Mouse (Mus musculus): Measurements from ENCODE around the gene Gsk3a. TPM values are rescaled to one million over a fixed set of nuclear protein-coding genes. Genes with fewer than 3 reads are reported as not detected.

The Gsk3a gene
- polyA plus RNA-seq, 1 experiment from 2014 or later: 11.9 TPM

DNA sequence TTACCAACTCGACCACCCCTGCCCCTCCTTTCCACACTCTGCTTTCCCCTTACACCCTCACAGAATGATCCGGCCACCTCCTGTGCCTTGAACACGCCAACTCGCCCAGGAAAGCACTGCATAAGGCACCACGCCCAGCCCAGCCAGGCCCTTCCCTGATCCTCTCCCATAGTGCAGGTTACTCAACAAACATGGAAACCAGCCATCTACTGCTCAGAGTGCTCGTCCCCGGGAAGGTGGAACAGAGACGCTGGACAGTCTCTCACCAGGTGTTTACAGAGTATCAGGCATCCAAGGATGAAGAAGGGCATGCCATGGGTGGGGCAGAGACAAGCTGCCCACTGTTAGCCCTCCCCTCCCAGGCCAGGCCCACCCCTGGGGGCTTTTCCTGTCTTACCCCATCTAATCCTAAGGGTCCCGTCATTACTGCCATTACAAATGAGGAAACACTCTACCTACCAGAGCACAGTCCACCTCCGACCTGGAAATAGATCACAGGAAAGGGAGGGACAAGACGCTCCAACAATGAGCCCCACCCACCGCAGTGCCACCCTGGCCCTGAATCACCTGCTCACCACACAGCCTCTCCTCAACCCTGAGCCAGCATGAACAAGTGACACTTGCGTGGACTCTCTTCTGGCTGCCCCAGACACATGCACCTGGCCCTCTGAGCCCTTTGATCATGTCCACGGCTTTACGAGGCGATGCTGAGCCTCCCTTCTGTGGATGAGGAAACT lies 31.4 kb downstream of the Gsk3a start:
- WGBS: 86% methylated on average over 16 of the region's 16 CpGs
- Histone ChIP-seq H3K9ac (no peak overlapping the region), H3K36me3 (peaks cover 84% of the 10 kb centered on the region), H3K4me2 (replicated peaks) (no peak overlapping the region), H3K4me1 (no peaks in the 10 kb centered on the region), H3K27me3 (no peaks in the 10 kb centered on the region), H3K9me3 (no peaks in the 10 kb centered on the region), H3K27ac (no peak overlapping the region), H3K4me3 (no peak overlapping the region)
- no peak for ATAC-seq (ENCODE audit: low FRiP score, low read depth)

- Histone ChIP-seq H3K9ac (no peak overlapping the region), H3K4me3 (no peak overlapping the region), H3K4me2 (replicated peaks) (no peak overlapping the region), H3K27me3 (no peaks in the 10 kb centered on the region), H3K27ac (no peak overlapping the region), H3K9me3 (no peaks in the 10 kb centered on the region), H3K36me3 (peaks cover 80% of the 10 kb centered on the region), H3K4me1 (no peaks in the 10 kb centered on the region)
- ATAC-seq (ENCODE audit: low FRiP score, low read depth): no peak
- WGBS: 85% methylated on average over 16 of the region's 16 CpGs
These were observed 32.1 kb downstream of the Gsk3a start for GRCm38 (mm10) chr7:25205355-25206093.

DNA sequence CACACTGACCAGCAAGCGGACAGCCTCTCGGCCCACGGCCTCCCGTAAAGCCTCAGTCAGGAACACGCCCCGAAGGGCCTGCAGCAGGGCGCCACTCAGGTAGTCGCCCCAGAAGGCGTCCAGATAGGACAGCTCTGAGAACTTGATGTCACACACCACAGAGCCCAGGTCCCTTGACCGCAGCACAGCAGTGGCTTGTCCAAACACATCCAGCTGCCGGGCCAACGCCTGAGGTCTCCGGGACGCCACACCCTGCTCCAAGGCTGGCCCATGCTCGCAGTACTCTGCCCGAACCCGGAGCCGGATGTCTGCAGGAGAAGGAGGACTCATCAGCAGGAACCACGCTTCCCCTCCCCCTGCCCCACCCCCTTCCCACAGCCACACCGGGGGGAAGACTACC lies 34.0 kb downstream of the Gsk3a start:
- peaks cover 61% of the 10 kb centered on the region for H3K36me3 ChIP-seq

GRCm38 (mm10) chr7:25197384-25198018 lies 40.1 kb downstream of the Gsk3a start:
- H3K4me1 ChIP-seq: no peaks in the 10 kb centered on the region
- no peak overlapping the region for H3K9ac ChIP-seq
- H3K27me3 ChIP-seq: no peaks in the 10 kb centered on the region
- H3K4me3 ChIP-seq: no peak overlapping the region
- no peaks in the 10 kb centered on the region for H3K9me3 ChIP-seq
- no peak for ATAC-seq (ENCODE audit: low FRiP score, low read depth)
- 70% methylated on average over 10 of the region's 10 CpGs for WGBS
- H3K4me2 ChIP-seq (replicated peaks): no peak overlapping the region
- no peak overlapping the region for H3K27ac ChIP-seq
- H3K36me3 ChIP-seq: peaks cover 9% of the 10 kb centered on the region

More for the DNA sequence above, 34.0 kb downstream of the Gsk3a start:
- Histone ChIP-seq H3K4me2 (replicated peaks) (no peak overlapping the region), H3K27ac (no peak overlapping the region), H3K27me3 (no peaks in the 10 kb centered on the region), H3K4me3 (no peak overlapping the region), H3K4me1 (no peaks in the 10 kb centered on the region), H3K9ac (no peak overlapping the region), H3K9me3 (no peaks in the 10 kb centered on the region)
- ATAC-seq (ENCODE audit: low FRiP score, low read depth): no peak
- 78% methylated on average over 20 of the region's 20 CpGs for WGBS

GRCm38 (mm10) chr7:25196107-25196506 lies 41.5 kb downstream of the Gsk3a start:
- ATAC-seq (ENCODE audit: low FRiP score, low read depth): no peak
- Histone ChIP-seq H3K4me2 (replicated peaks) (no peak overlapping the region), H3K9me3 (no peaks in the 10 kb centered on the region), H3K27me3 (no peaks in the 10 kb centered on the region), H3K4me1 (no peaks in the 10 kb centered on the region), H3K9ac (no peak overlapping the region), H3K27ac (no peak overlapping the region), H3K36me3 (0 out of 2 replicates have a peak, but pooled peaks cover 3% of the 10 kb centered on the region), H3K4me3 (no peak overlapping the region)
- WGBS: 81% methylated on average over 9 of the region's 9 CpGs

GRCm38 (mm10) chr7:25195148-25195547 lies 42.5 kb downstream of the Gsk3a start:
- Histone ChIP-seq H3K4me1 (no peaks in the 10 kb centered on the region), H3K27ac (no peak overlapping the region), H3K4me2 (replicated peaks) (no peak overlapping the region), H3K4me3 (no peak overlapping the region), H3K9ac (no peak overlapping the region), H3K27me3 (no peaks in the 10 kb centered on the region), H3K36me3 (no peaks in the 10 kb centered on the region), H3K9me3 (no peaks in the 10 kb centered on the region)
- 59% methylated on average over 3 of the region's 3 CpGs for WGBS
- no peak for ATAC-seq (ENCODE audit: low FRiP score, low read depth)

DNA sequence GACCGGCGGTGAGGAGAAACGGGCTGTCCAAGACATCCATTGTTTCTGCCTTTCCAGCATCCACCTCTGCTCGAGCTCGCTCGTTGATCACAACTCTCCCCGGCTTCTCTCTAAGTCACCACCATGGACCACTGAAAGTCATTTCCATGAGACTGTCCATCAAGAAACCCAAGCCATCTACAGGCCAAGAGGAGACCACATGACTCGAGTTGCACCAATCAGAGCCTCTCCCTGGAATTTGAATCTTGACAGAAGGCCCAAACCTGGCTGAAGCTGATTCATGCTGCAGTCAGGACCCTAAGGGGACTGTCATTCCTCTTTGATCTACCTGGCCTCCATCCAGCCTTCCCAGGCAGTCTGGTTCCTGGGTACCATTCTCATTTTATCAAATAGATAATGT lies 45.5 kb downstream of the Gsk3a start:
- Histone ChIP-seq H3K27ac (no peak overlapping the region), H3K9me3 (no peaks in the 10 kb centered on the region), H3K4me1 (no peaks in the 10 kb centered on the region), H3K9ac (no peak overlapping the region), H3K4me2 (replicated peaks) (no peak overlapping the region), H3K4me3 (no peak overlapping the region), H3K27me3 (no peaks in the 10 kb centered on the region), H3K36me3 (no peaks in the 10 kb centered on the region)
- no peak for ATAC-seq (ENCODE audit: low FRiP score, low read depth)
- 74% methylated on average over 8 of the region's 8 CpGs for WGBS

- no peak overlapping the region for H3K27ac ChIP-seq
- H3K9ac ChIP-seq: no peak overlapping the region
- H3K36me3 ChIP-seq: no peaks in the 10 kb centered on the region
- no peak for ATAC-seq (ENCODE audit: low FRiP score, low read depth)
- H3K4me3 ChIP-seq: no peak overlapping the region
- H3K27me3 ChIP-seq: 0 out of 2 replicates have a peak, but pooled peaks cover 3% of the 10 kb centered on the region
- 89% methylated on average over 11 of the region's 11 CpGs for WGBS
- H3K9me3 ChIP-seq: no peaks in the 10 kb centered on the region
- H3K4me1 ChIP-seq: no peaks in the 10 kb centered on the region
- no peak overlapping the region for H3K4me2 ChIP-seq (replicated peaks)
These were observed 46.8 kb downstream of the Gsk3a start for GRCm38 (mm10) chr7:25190806-25191205.

- H3K9ac ChIP-seq: no peak overlapping the region
- ATAC-seq (ENCODE audit: low FRiP score, low read depth): peak; percentile 73
- 23% methylated on average over 21 of the region's 21 CpGs for WGBS
- peaks cover 21% of the 10 kb centered on the region for H3K27me3 ChIP-seq
- no peaks in the 10 kb centered on the region for H3K4me1 ChIP-seq
- no peaks in the 10 kb centered on the region for H3K36me3 ChIP-seq
- no peak overlapping the region for H3K27ac ChIP-seq
- no peaks in the 10 kb centered on the region for H3K9me3 ChIP-seq
- H3K4me2 ChIP-seq (replicated peaks): peak overlapping the region; percentile 35
- no peak overlapping the region for H3K4me3 ChIP-seq
These were observed 49.7 kb downstream of the Gsk3a start for GRCm38 (mm10) chr7:25187662-25188650.

GRCm38 (mm10) chr7:25184091-25184490 lies 53.6 kb downstream of the Gsk3a start:
- Histone ChIP-seq H3K36me3 (no peaks in the 10 kb centered on the region), H3K27ac (no peak overlapping the region), H3K9me3 (no peaks in the 10 kb centered on the region), H3K27me3 (peaks cover 57% of the 10 kb centered on the region), H3K4me2 (replicated peaks) (no peak overlapping the region), H3K9ac (no peak overlapping the region), H3K4me3 (no peak overlapping the region), H3K4me1 (peaks cover 20% of the 10 kb centered on the region)
- 73% methylated on average over 6 of the region's 6 CpGs for WGBS
- no peak for ATAC-seq (ENCODE audit: low FRiP score, low read depth)

GRCm38 (mm10) chr7:25181814-25182213 lies 55.8 kb downstream of the Gsk3a start:
- Histone ChIP-seq H3K27ac (no peak overlapping the region), H3K4me3 (peak overlapping the region; percentile 18; the same call in 1 of the 2 replicates), H3K4me2 (replicated peaks) (peak overlapping the region; percentile 45), H3K9ac (no peak overlapping the region), H3K9me3 (no peaks in the 10 kb centered on the region), H3K36me3 (no peaks in the 10 kb centered on the region), H3K4me1 (peaks cover 31% of the 10 kb centered on the region), H3K27me3 (peaks cover 78% of the 10 kb centered on the region)
- ATAC-seq (ENCODE audit: low FRiP score, low read depth): no peak
- WGBS: 3% methylated on average over 21 of the region's 21 CpGs

Data from limb, embryonic 13.5 days (tissue).